Mouse (Mus musculus): ENCODE measurements around the gene Nfib. TPM values are rescaled to one million over a fixed set of nuclear protein-coding genes. Genes with fewer than 3 reads are reported as not detected.

The Nfib gene
- polyA plus RNA-seq, 1 experiment, result 39.4 TPM

DNA sequence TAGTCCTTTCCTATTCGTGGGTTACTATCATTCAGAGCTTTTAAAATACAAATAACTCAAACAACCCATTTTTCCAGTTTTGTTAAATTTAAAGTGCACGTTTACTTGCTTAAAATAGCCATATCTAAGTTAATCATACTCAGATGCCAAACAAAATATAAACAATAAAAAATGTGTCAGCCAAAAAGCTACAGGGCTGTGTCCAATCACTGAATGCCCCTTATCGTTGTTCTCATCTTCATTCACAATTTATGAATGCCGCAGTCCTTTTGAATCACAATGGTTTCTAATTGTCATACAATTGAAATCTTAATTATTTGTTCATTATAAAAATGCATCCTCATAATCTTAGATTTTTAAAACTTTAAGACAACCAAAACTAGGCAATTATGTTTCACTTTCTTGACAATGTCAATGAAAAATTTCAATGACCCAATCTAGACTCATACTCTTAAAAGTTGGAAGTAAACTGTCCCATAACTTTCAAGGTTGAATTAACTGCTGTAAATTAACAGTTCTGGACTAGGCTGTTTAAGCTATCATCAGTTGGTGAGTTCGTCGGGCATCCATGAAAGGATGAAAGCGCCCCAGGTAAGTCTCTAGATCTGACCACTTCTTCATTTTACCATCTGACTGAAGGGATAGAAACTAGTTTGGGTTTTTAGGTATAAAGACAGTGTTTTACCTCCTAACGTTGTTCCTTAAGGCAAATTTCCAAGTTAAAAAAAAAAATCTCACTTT lies 202.1 kb downstream of the Nfib start:
- no peak for DNase-seq (ENCODE audit: extremely low spot score in 1 of 2, low spot score in 1 of 2)

DNA sequence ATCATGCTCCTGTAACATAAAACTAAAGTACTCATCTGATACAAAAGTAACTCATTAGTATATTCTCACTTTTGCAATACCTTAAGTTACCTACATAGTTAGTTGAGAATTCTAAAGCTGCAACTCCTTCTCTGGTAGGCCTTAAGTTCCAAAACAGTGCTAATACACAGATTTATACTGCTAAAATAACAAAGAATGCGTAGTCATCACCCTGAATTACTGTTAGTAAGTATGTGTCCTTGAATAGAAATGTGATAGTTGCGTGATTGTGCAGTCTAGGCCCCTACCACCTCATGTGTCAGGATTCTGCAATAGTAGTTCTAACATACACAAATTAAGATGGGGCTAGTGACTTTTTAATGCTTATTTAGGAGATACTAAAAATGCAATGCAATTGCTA lies 202.9 kb downstream of the Nfib start:
- no peak for DNase-seq (ENCODE audit: extremely low spot score in 1 of 2, low spot score in 1 of 2)

- DNase-seq (ENCODE audit: extremely low spot score in 1 of 2, low spot score in 1 of 2), result no peak
These were observed 203.5 kb downstream of the Nfib start for GRCm38 (mm10) chr4:82502012-82502411.

GRCm38 (mm10) chr4:82500578-82501098 lies 204.9 kb downstream of the Nfib start:
- DNase-seq (ENCODE audit: extremely low spot score in 1 of 2, low spot score in 1 of 2), result no peak

DNA sequence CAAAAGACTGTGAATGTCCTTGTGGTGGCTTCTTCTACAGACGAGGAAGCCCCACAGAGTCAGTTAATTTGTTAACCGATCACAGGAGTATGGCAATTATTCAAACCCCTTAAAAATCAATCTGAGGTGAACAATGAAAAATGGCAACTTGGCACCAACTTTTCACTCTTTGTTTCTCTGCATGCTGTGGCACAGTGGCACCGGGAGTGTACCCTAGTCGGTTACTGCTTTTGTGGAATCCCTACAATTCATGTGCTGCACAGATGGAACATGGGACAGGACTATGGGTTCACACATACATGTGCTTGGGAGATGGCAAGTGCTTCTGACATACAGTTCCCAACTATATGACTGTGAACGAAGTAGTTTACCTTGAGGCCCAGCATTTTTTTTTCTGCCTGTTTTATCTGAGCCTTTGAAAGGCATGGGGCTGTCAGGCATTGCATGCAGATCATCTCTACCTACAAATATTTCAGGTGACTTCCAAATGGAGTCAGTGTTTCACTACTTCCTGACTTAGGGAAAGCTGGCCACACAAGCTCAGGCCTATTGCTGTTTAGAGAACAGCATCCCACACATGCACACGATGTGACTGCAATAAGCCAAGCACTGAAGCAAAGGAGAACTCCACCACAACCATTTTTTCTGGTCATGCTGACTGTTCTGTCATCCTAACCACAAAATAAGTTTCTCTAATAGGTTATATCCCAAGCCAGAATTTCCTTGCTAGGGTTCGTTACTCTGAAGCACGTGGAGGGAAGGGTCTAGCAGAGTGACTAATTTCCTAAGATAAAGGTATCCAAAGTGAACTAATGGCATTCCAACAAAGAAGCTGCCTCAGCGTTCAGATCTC lies 205.6 kb downstream of the Nfib start:
- DNase-seq (ENCODE audit: extremely low spot score in 1 of 2, low spot score in 1 of 2), result no peak

DNA sequence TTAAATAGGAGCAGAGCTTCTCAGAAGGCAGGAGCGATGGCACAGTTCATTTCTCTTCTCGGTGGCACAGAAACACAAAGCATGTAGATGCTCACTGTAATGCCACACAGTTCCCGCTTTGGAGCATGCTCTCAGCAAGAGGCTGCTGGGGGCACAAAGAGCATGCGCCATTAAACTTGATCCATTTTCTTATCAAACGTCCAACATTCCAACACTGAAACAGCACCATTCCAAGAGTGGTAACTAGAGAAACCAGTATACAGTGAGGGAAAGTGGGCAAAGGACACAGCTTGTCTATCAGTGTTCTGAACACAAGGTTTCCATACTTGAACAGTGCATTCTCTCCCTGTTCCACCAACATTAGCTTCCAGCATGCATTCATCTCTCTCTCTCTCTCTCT lies 206.3 kb downstream of the Nfib start:
- DNase-seq (ENCODE audit: extremely low spot score in 1 of 2, low spot score in 1 of 2), result no peak

DNA sequence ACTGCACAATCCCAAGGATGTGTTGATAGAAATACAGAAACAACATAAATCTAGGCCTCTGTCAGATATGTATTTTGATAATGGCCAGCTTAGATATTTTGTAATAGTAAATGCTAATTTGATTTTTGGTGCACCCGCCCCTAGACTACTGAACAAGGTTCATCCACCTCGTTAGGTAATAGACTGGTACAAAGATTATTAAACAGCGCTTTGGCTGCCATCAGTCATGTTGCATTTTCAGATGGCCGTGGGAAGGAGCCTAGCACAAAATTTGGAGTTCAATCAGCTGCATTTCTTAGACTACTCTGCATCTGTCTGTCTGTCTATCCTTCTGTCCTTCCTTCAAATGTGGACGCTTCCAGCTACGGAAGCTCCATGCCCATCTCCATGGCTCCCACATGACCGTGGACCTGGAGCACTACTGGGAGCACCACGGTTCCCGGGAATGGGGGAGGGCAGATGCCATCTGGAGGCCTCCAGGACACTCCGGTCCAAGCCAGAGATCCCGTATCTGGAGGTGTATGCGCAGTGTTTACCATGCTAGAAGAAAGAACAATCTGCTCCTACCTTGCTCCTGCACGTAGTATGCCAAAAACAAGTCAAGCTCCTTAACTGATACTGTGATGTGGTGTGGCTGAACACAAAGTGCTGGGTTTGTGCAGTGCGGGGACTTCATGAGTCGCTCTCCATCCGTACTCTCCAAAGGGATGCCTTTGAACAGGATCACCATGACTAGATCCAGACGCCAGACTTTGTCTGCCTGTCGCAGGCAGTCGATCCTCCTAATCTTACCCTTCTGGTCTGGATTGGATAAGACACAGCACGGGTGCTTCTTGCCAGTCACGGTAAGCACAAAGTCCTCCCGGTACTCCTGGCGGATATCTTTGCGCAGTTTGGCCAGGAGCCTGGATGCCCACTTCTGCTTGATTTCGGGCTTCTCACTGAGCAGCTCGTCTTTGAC lies 207.6 kb downstream of the Nfib start:
- no peak for DNase-seq (ENCODE audit: extremely low spot score in 1 of 2, low spot score in 1 of 2)

DNA sequence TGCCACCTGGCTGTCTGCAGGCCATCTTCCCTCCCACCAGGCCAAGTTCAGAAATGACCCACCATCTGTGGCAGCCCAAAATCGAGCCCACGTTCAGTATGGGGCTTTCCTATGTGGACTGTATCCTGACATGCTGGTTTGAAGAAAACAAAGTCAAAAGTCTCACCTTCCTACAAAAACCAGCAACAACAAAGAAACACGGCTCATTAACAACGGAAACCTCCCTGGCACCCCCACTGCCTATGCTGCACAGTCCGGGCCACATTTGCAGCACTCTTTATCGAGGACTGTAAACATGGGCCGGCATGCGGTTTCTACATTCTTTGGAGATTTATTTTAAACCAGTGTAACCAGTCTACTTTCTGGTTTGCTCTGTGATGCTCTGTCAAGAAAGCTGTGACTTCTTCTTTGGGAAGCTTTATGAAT lies 208.4 kb downstream of the Nfib start:
- no peak for DNase-seq (ENCODE audit: extremely low spot score in 1 of 2, low spot score in 1 of 2)

GRCm38 (mm10) chr4:82496383-82496782 lies 209.2 kb downstream of the Nfib start:
- DNase-seq (ENCODE audit: extremely low spot score in 1 of 2, low spot score in 1 of 2), result no peak

- no peak for DNase-seq (ENCODE audit: extremely low spot score in 1 of 2, low spot score in 1 of 2)
These were observed 209.9 kb downstream of the Nfib start for GRCm38 (mm10) chr4:82495605-82496004.

- DNase-seq (ENCODE audit: extremely low spot score in 1 of 2, low spot score in 1 of 2), result peak; percentile 68 to 77
These were observed 210.7 kb downstream of the Nfib start for GRCm38 (mm10) chr4:82494829-82495228.

DNA sequence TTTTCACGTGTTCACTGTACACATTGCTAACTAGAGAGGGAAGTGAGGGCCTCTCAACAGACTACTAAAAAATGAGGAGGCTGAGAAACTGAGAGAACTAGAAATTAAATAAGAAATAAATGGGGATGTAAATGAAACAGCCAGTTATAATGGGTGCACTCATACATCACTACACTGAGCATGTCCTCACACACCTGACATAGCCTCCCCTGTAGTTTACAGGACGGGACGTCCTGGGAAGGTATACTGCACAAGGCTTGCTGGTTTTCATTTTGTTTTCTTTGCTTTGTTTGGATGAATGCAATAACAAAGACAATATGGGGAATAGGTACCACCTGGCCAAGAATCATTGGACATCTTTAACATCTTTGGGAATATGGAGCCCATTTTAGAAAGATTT lies 211.1 kb downstream of the Nfib start:
- no peak for DNase-seq (ENCODE audit: extremely low spot score in 1 of 2, low spot score in 1 of 2)

DNA sequence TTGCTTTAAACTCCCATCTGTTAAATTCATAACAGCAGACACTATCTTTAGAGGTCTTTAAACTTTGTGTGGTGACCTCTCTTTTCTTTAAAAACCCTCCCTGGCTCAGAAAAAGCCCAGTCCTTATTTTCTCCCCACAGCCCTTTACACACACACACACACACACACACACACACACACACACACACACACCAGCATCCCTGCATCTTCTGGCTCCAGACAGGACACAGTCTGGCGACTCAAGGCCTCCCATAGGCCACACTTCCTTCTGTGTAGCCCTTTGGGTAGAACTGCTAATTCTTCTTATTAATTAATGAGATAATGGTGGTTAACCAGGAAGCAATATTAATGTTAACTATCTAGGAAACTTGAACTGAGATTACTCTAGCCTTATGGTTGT lies 211.7 kb downstream of the Nfib start:
- DNase-seq (ENCODE audit: extremely low spot score in 1 of 2, low spot score in 1 of 2), result no peak

DNA sequence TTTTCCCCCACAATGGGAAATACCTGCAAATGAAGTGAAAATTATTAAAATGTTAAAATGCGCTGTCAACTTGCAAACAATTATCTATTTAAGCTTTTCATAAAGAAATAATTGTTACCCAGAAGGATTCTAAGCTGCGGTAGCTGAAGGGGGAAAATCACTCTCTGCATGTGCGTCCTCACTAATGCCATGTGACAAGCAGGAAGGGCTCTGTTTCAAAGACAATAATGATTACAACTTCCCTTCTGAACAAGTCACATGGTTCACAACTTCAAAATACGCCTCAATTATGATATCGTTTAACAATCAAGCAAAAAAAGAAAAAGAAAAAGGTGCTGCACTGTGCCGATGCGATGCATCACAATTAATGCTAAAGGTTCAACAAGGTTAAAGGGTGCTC lies 212.2 kb downstream of the Nfib start:
- no peak for DNase-seq (ENCODE audit: extremely low spot score in 1 of 2, low spot score in 1 of 2)

- no peak for DNase-seq (ENCODE audit: extremely low spot score in 1 of 2, low spot score in 1 of 2)
These were observed 212.8 kb downstream of the Nfib start for GRCm38 (mm10) chr4:82492737-82493136.

GRCm38 (mm10) chr4:82489939-82490338 lies 215.6 kb downstream of the Nfib start:
- no peak for DNase-seq (ENCODE audit: extremely low spot score in 1 of 2, low spot score in 1 of 2)

DNA sequence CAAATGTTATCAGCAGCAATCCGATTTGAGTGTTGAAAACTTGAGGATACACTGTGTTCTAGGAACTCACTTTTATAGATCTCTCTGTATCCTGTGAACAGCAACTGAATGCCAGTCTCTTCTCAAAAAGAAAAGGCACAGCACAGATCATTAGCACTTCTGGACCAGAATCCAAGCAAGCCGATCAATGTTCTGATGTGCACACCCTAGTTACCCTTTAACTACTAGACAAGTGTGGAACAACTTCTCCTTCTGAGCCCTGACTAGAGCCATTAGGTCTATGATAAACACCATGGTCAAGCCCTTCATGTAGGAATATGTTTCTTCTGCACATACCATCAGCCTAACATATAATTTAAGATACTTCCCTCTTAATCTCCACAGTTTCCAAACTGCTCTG lies 219.6 kb downstream of the Nfib start:
- no peak for DNase-seq (ENCODE audit: extremely low spot score in 1 of 2, low spot score in 1 of 2)

DNA sequence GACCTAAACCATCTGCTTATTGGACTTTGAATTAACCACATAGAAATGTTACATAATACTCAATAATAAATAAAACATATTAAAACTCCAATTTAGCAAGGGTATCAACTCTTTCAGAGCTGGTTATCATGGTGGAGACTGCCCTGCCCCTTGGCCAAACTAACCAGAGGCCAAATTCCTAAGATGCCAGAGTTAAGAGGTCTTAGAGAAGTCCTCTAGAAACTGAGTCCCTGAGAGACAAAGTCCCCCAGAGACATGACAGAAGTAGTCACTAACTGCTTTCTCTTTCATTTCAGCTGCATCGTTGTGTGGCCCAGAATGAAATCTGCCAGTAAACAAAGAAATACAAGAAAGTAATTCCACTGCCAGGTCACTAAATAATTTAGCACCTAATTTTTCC lies 221.7 kb downstream of the Nfib start:
- DNase-seq (ENCODE audit: extremely low spot score in 1 of 2, low spot score in 1 of 2), result no peak

DNA sequence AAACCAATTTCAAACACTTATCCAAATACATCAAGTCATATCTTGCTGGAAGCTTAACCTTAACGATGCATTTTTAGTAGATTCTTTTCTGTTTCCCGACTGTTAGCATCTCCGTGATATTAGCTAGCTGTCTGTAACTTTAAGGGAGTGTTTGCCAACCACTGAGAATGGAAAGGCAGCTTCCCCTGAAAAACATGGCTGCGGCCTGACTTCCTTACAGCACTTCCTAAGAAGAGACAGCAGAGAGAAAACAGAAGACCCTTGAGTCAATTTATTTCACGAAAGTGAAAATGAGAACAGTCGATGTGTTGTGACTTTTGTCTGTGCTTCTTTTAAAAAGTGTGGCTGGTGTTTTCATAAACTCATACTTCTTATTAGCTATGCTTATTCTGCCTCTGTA lies 222.3 kb downstream of the Nfib start:
- DNase-seq (ENCODE audit: extremely low spot score in 1 of 2, low spot score in 1 of 2), result no peak

DNA sequence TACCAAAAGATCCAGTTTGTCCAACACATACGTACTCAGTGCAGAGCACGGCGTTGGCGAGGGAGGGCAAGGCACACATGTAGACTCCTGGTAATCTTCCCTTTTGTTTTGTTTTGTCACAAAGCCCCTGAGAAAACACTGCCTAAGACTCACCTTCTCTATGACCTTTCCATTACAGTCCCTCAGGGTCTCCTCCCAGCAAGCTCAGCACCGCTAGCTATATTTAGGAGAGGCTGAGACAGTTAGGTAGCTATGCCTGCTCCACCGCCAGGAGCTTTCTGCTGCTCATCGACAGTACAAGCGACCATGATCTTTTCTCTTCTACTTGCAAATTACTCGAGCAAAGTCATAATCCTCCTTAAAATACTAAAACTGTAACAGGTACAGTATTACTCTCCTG lies 224.9 kb downstream of the Nfib start:
- no peak for DNase-seq (ENCODE audit: extremely low spot score in 1 of 2, low spot score in 1 of 2)

DNA sequence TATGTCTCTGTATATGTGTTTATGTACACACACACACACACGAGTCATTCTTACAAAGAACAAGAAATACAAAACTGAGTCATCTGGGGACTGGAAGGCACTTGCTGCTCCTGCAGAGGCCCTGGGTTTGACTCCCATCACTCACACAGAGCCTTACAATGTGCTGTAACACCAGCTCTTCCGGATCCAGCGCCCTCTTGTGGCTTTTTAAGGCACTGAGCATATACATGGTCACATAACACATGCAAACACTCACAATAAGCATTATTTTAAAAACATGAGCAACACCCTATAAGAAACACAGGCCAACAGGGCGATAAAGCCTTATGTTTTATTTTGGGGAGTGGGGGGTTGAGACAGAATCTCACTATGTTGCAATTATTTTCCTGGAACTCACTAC lies 226.2 kb downstream of the Nfib start:
- no peak for DNase-seq (ENCODE audit: extremely low spot score in 1 of 2, low spot score in 1 of 2)

All from frontal cortex, adult 2 months (tissue).